Mouse (Mus musculus) midbrain, embryonic 15.5 days (tissue): ENCODE measurements at regions not wholly inside any gene's neighbourhood (a gene's known extent, or its start where the extent isn't known, plus 50 kb on each side); places are given as distances from the start of the nearest gene placed in this dataset.

ENCODE experiments used
- ATAC-seq: fragments of 200-750 bp; cut with Nextera tagmentation; replicated peaks from 2 replicates; pipeline ENCODE4 v1.8.0; 2017; ENCODE audit warnings: moderate TSS enrichment
- H3K27ac ChIP-seq: fragments of 300-500 bp; sonication (generic); 2 replicates; pipeline ENCODE4 v1.5.1; 2015; ENCODE audit warnings: mild to moderate bottlenecking, inconsistent platforms
- H3K27me3 ChIP-seq: fragments of 300-500 bp; sonication (generic); replicated peaks from 2 replicates; pipeline ENCODE4 v1.6.1; 2015; ENCODE audit warnings: inconsistent platforms
- H3K36me3 ChIP-seq: fragments of 300-500 bp; sonication (generic); replicated peaks from 2 replicates; pipeline ENCODE4 v1.6.1; 2015; ENCODE audit warnings: inconsistent platforms
- H3K4me1 ChIP-seq: fragments of 300-500 bp; sonication (generic); 2 replicates; pipeline ENCODE4 v1.6.1; 2015; ENCODE audit warnings: inconsistent platforms
- H3K4me2 ChIP-seq: fragments of 300-500 bp; sonication (generic); 2 replicates; pipeline ENCODE4 v1.6.1; 2015; ENCODE audit warnings: inconsistent platforms, mild to moderate bottlenecking, moderate library complexity
- H3K4me3 ChIP-seq: fragments of 300-500 bp; sonication (generic); 2 replicates; pipeline ENCODE4 v1.5.1; 2015; ENCODE audit warnings: mild to moderate bottlenecking, inconsistent platforms
- H3K9ac ChIP-seq: fragments of 300-500 bp; sonication (generic); 2 replicates; pipeline ENCODE4 v1.6.1; 2015; ENCODE audit warnings: mild to moderate bottlenecking, inconsistent platforms
- H3K9me3 ChIP-seq: fragments of 300-500 bp; sonication (generic); 2 replicates; pipeline ENCODE4 v1.6.1; 2016; ENCODE audit warnings: inconsistent platforms
- WGBS: fragments of 180-500 bp; shearing (Covaris S2); methylation state at CpG from one replicate; pipeline ENCODE4 v1.1.7; 2015; ENCODE audit warnings: mixed read lengths; 5-methylcytosine and 5-hydroxymethylcytosine counted together

GRCm38 (mm10) chr2:161214681-161215458 lies 106.0 kb upstream of the Chd6 start:
- H3K27me3 ChIP-seq: no peaks in the 10 kb centered on the region
- no peak; the same call in 1 of the 2 replicates for ATAC-seq
- no peak overlapping the region for H3K4me2 ChIP-seq
- H3K36me3 ChIP-seq: no peaks in the 10 kb centered on the region
- no peaks in the 10 kb centered on the region for H3K9me3 ChIP-seq
- no peak overlapping the region for H3K27ac ChIP-seq
- H3K4me3 ChIP-seq: no peak overlapping the region
- WGBS: 17% methylated on average over 15 of the region's 15 CpGs
- peaks cover 4% of the 10 kb centered on the region; the same call in 1 of the 2 replicates for H3K4me1 ChIP-seq
- no peak overlapping the region for H3K9ac ChIP-seq

- Histone ChIP-seq H3K36me3 (no peaks in the 10 kb centered on the region), H3K9me3 (no peaks in the 10 kb centered on the region), H3K4me2 (no peak overlapping the region), H3K27ac (no peak overlapping the region), H3K4me1 (no peaks in the 10 kb centered on the region), H3K27me3 (no peaks in the 10 kb centered on the region), H3K4me3 (no peak overlapping the region), H3K9ac (no peak overlapping the region)
- no peak for ATAC-seq
- WGBS: 76% methylated on average over 13 of the region's 13 CpGs
These were observed 103.5 kb upstream of the Chd6 start for GRCm38 (mm10) chr2:161212322-161212882.

GRCm38 (mm10) chr2:161196713-161197372 lies 88.0 kb upstream of the Chd6 start:
- no peak overlapping the region for H3K27ac ChIP-seq
- H3K27me3 ChIP-seq: no peaks in the 10 kb centered on the region
- no peak overlapping the region for H3K4me3 ChIP-seq
- H3K4me1 ChIP-seq: no peaks in the 10 kb centered on the region
- H3K36me3 ChIP-seq: no peaks in the 10 kb centered on the region
- 80% methylated on average over 7 of the region's 7 CpGs for WGBS
- no peak overlapping the region for H3K9ac ChIP-seq
- no peak for ATAC-seq
- no peak overlapping the region for H3K4me2 ChIP-seq
- no peaks in the 10 kb centered on the region for H3K9me3 ChIP-seq

- H3K4me1 ChIP-seq: no peaks in the 10 kb centered on the region
- H3K4me3 ChIP-seq: no peak overlapping the region
- H3K9me3 ChIP-seq: no peaks in the 10 kb centered on the region
- H3K27ac ChIP-seq: no peak overlapping the region
- no peaks in the 10 kb centered on the region for H3K36me3 ChIP-seq
- no peak overlapping the region for H3K9ac ChIP-seq
- H3K4me2 ChIP-seq: no peak overlapping the region
- 17% methylated on average over 1 of the region's 1 CpGs for WGBS
- H3K27me3 ChIP-seq: no peaks in the 10 kb centered on the region
- ATAC-seq: no peak
These were observed 78.6 kb upstream of the Chd6 start for GRCm38 (mm10) chr2:161187516-161187915.

DNA sequence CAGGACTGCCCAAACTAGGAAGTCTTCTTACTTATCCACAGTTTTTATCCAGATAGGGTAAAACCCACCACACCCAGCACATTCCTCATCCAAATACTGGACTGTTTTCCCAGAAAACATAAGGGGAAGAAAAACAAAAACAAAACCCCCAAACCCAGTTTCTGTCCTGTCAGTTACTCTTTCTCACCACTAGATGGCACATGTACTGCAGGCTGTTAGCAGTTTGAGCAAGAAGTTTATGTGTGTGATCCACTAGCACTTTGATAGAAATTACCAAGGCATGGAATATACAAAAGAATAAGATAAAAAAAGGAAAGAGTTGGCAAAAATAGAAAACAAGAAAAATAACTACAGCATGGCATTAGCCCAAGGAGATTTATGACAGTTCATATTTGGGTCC lies 76.2 kb upstream of the Chd6 start:
- H3K4me3 ChIP-seq: no peak overlapping the region
- no peaks in the 10 kb centered on the region for H3K9me3 ChIP-seq

GRCm38 (mm10) chr2:161177355-161178021 lies 68.6 kb upstream of the Chd6 start:
- Histone ChIP-seq H3K27me3 (no peaks in the 10 kb centered on the region), H3K9me3 (no peaks in the 10 kb centered on the region), H3K9ac (peak overlapping the region; percentile 48), H3K4me1 (peaks cover 6% of the 10 kb centered on the region), H3K4me2 (peak overlapping the region; percentile 59), H3K27ac (peak overlapping the region; percentile 85), H3K4me3 (peak overlapping the region; percentile 49), H3K36me3 (no peaks in the 10 kb centered on the region)
- peak; percentile 88 for ATAC-seq
- 3% methylated on average over 20 of the region's 20 CpGs for WGBS

More for the DNA sequence above, 76.2 kb upstream of the Chd6 start:
- Histone ChIP-seq H3K36me3 (no peaks in the 10 kb centered on the region), H3K4me1 (no peaks in the 10 kb centered on the region), H3K27ac (no peak overlapping the region), H3K4me2 (no peak overlapping the region), H3K9ac (no peak overlapping the region), H3K27me3 (no peaks in the 10 kb centered on the region)
- no peak for ATAC-seq

GRCm38 (mm10) chr2:161166681-161167080 lies 57.8 kb upstream of the Chd6 start:
- Histone ChIP-seq H3K4me1 (no peaks in the 10 kb centered on the region), H3K9me3 (no peaks in the 10 kb centered on the region), H3K27ac (no peak overlapping the region), H3K27me3 (no peaks in the 10 kb centered on the region), H3K36me3 (no peaks in the 10 kb centered on the region), H3K4me2 (no peak overlapping the region), H3K4me3 (no peak overlapping the region), H3K9ac (no peak overlapping the region)
- no peak for ATAC-seq
- WGBS: 21% methylated on average over 3 of the region's 3 CpGs

DNA sequence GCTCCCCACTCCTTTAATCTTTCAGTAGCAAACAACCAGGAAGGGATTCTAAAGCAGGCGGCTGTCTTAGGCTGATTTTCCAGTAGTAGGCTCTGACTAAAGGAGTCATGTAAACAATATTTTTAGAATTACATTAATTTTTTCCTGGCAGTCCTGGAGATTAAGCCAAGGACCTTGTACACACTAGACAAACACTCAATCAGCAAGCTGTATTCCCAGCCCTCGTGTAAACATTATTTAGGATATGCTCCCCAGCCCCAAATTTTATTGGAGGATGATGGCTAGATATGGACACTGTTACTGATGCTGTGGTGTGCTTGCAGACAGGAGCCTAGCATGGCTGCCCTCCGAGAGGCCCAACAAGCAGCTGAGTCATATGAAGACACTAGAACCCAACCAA lies 56.6 kb upstream of the Chd6 start:
- H3K27ac ChIP-seq: no peak overlapping the region
- WGBS: 73% methylated on average over 3 of the region's 3 CpGs
- H3K4me3 ChIP-seq: no peak overlapping the region
- no peak overlapping the region for H3K9ac ChIP-seq
- no peaks in the 10 kb centered on the region for H3K27me3 ChIP-seq
- no peak for ATAC-seq
- H3K4me1 ChIP-seq: no peaks in the 10 kb centered on the region
- no peaks in the 10 kb centered on the region for H3K9me3 ChIP-seq
- H3K4me2 ChIP-seq: no peak overlapping the region
- H3K36me3 ChIP-seq: no peaks in the 10 kb centered on the region

GRCm38 (mm10) chr2:161164320-161164719 lies 55.4 kb upstream of the Chd6 start:
- no peaks in the 10 kb centered on the region for H3K4me1 ChIP-seq
- WGBS: 74% methylated on average over 5 of the region's 5 CpGs
- H3K27ac ChIP-seq: no peak overlapping the region
- ATAC-seq: no peak
- no peak overlapping the region for H3K4me3 ChIP-seq
- H3K9ac ChIP-seq: no peak overlapping the region
- no peaks in the 10 kb centered on the region for H3K9me3 ChIP-seq
- no peaks in the 10 kb centered on the region for H3K27me3 ChIP-seq
- no peaks in the 10 kb centered on the region for H3K36me3 ChIP-seq
- H3K4me2 ChIP-seq: no peak overlapping the region
